ENCODE assay signal across 23 mouse cellular contexts in genomic region chr17:79501926-79502325, GRCm38 (mm10).
DNase-seq lines count a peak whose midpoint lies in the region; TF ChIP-seq lines count a peak whose summit lies in the region.
"Had no signal": no experiment of that assay in that cellular context is flagged by ENCODE, and none has a peak within 500 bp of the region (broad histone marks: within the 10 kb centered on the region; RNA-seq: fewer than 3 reads in every experiment).

No protein-coding gene starts in this region.

- peak; percentile 13 for DNase-seq in adrenal gland, postnatal 10 days
- no peak for DNase-seq in adrenal gland, adult 2 months
- DNase-seq in lung, postnatal 25 days (ENCODE audit: low spot score) = peak; percentile 18
- DNase-seq in lung, adult 2 months = no peak
- peak; percentile 87 for DNase-seq in adipocyte (ENCODE audit: low spot score)
- DNase-seq in urinary bladder, postnatal 25 days (ENCODE audit: low spot score) = no peak
- DNase-seq: adrenal gland, adult 8-10 months; adrenal gland, postnatal 25 days; B cell, adult 2 months; cerebellum, adult 11 months; cerebellum, adult 18-20 months; cerebellum, adult 8-10 months; cerebellum, adult 9-11 months; cerebellum, postnatal 36 days had no signal

- no peak for TF ChIP-seq POLR2A in lung, adult 2 months (IDR thresholded peaks at IDR 0.05; ENCODE audit: borderline replicate concordance, extremely low read depth, low read depth, low read length)
- TF ChIP-seq POLR2A in myocyte (IDR thresholded peaks at IDR 0.05; ENCODE audit: insufficient read length, low read depth) = no peak

- H3K27me3 ChIP-seq in myocyte (ENCODE audit: control insufficient read depth, insufficient read depth, insufficient read length) = no peaks in the 10 kb centered on the region
- H3K27me3 ChIP-seq: CH12.LX; embryonic facial prominence, embryonic 13.5 days; embryonic facial prominence, embryonic 15.5 days; forebrain, embryonic 12.5 days; Patski had no signal

- H3K4me2 ChIP-seq in myocyte (ENCODE audit: low read depth) = peak overlapping the region; percentile 20
- H3K4me2 ChIP-seq: embryonic facial prominence, embryonic 13.5 days; embryonic facial prominence, embryonic 15.5 days; forebrain, embryonic 12.5 days had no signal

- no peaks in the 10 kb centered on the region; the same call in 1 of the 2 replicates for H3K4me1 ChIP-seq in lung, adult 2 months (ENCODE audit: control insufficient read depth, insufficient read depth, low read length)
- H3K4me1 ChIP-seq: embryonic facial prominence, embryonic 15.5 days; forebrain, embryonic 12.5 days had no signal

- H3K36me3 ChIP-seq in myocyte (ENCODE audit: control insufficient read depth, insufficient read depth) = no peaks in the 10 kb centered on the region
- H3K36me3 ChIP-seq: embryonic facial prominence, embryonic 13.5 days; embryonic facial prominence, embryonic 15.5 days; forebrain, embryonic 10.5 days; forebrain, embryonic 12.5 days; G1E had no signal

- no peaks in the 10 kb centered on the region for H3K79me2 ChIP-seq in myocyte (ENCODE audit: control insufficient read depth, insufficient read depth)

- no peak for TF ChIP-seq CTCF in lung, adult 2 months (IDR thresholded peaks at IDR 0.05; ENCODE audit: insufficient read depth, low read length)

- H3ac ChIP-seq in myocyte (ENCODE audit: control insufficient read depth, insufficient read length) = no peak overlapping the region

- 74% methylated on average over 2 of the region's 2 CpGs for WGBS in lung, adult 2 months

- H3K4me3 ChIP-seq in lung, adult 2 months (replicated peaks; ENCODE audit: extremely low read depth, low read depth, low read length) = no peak overlapping the region
- no peak overlapping the region for H3K4me3 ChIP-seq in myocyte
- H3K4me3 ChIP-seq: embryonic facial prominence, embryonic 13.5 days; embryonic facial prominence, embryonic 15.5 days; erythroblast, embryonic 14.5 days; forebrain, embryonic 10.5 days; forebrain, embryonic 12.5 days had no signal

TF ChIP-seq in myocyte, 11 proteins besides CTCF, POLR2A, EP300 and RAD21:
- TF ChIP-seq TCF3 (IDR thresholded peaks at IDR 0.05; ENCODE audit: insufficient read length, low read depth) = no peak
- no peak for TF ChIP-seq TCF12 (IDR thresholded peaks at IDR 0.05; ENCODE audit: insufficient read depth, poor library complexity, severe bottlenecking)
- TF ChIP-seq E2F4 (IDR thresholded peaks at IDR 0.05; ENCODE audit: insufficient read depth) = no peak
- no peak for TF ChIP-seq CEBPB (IDR thresholded peaks at IDR 0.05; ENCODE audit: insufficient read depth, poor library complexity, severe bottlenecking)
- no peak for TF ChIP-seq REST (IDR thresholded peaks at IDR 0.05; ENCODE audit: insufficient read depth, insufficient read length)
- TF ChIP-seq POLR2AphosphoS2 (IDR thresholded peaks at IDR 0.05; ENCODE audit: insufficient read length, low read depth) = no peak
- TF ChIP-seq MYOG (IDR thresholded peaks at IDR 0.05; ENCODE audit: control insufficient read depth in 1 of 3, insufficient read depth in 1 of 3, insufficient read length in 2 of 3, low read depth in 2 of 3) = no peak
- TF ChIP-seq MAX (IDR thresholded peaks at IDR 0.05; ENCODE audit: low read depth) = no peak
- no peak for TF ChIP-seq SRF (IDR thresholded peaks at IDR 0.05; ENCODE audit: control insufficient read depth, insufficient read length, low read depth)
- TF ChIP-seq MYOD1 (IDR thresholded peaks at IDR 0.05; ENCODE audit: control insufficient read depth in 1 of 3, insufficient read length in 2 of 3, low read depth in 2 of 3) = no peak
- no peak for TF ChIP-seq USF1 (IDR thresholded peaks at IDR 0.05; ENCODE audit: low read depth)

Comparison
In these comparisons a context has a peak if more than half of its experiments do, and no peak if none do; other contexts are left out.
1. DNase-seq: peak in adrenal gland, postnatal 10 days (single experiment), lung, postnatal 25 days (single experiment) and adipocyte (single experiment); none in adrenal gland, adult 2 months (single experiment), lung, adult 2 months (single experiment) and urinary bladder, postnatal 25 days (single experiment).